Mouse (Mus musculus) kidney, adult 2 months (tissue): ENCODE data around the gene Slc22a4. TPM values are rescaled to one million over a fixed set of nuclear protein-coding genes. Genes with fewer than 3 reads are reported as not detected.
"Not testable (repeated sequence)": the region's sequence is repeated elsewhere in the genome, so short reads cannot be mapped to it uniquely, and the experiment has no call there.

Experiments
- DNase-seq: peaks from one replicate; pipeline ENCODE4 v3.0.0; 2021
- H3K27ac ChIP-seq: fragments of 200-500 bp; 2 replicates; pipeline ENCODE4 v1.5.1; 2012; ENCODE audit warnings: low read depth, low read length, control low read depth, inconsistent platforms; ENCODE audit not compliant: insufficient read depth
- H3K27me3 ChIP-seq: fragments of 200-500 bp; replicated peaks from 2 replicates; pipeline ENCODE4 v1.6.1; 2012; ENCODE audit warnings: mild to moderate bottlenecking, moderate library complexity, low read length, inconsistent platforms; ENCODE audit not compliant: control insufficient read depth, insufficient read depth
- H3K36me3 ChIP-seq: fragments of 200-500 bp; 2 replicates; pipeline ENCODE4 v1.6.1; 2012; ENCODE audit warnings: mild to moderate bottlenecking, moderate library complexity, low read length, inconsistent platforms; ENCODE audit not compliant: control insufficient read depth, insufficient read depth
- H3K4me1 ChIP-seq: fragments of 200-500 bp; 2 replicates; pipeline ENCODE4 v1.6.1; 2011; ENCODE audit warnings: low read length; ENCODE audit not compliant: control insufficient read depth, insufficient read depth
- H3K4me3 ChIP-seq: fragments of 200-500 bp; 2 replicates; pipeline ENCODE4 v1.5.1; 2011; ENCODE audit warnings: mild to moderate bottlenecking, low read depth, low read length, control low read depth; ENCODE audit not compliant: insufficient read depth
- CTCF ChIP-seq: fragments of 200-500 bp; conservative IDR thresholded peaks from 2 replicates; pipeline ENCODE4 v1.5.1; 2011; ENCODE audit warnings: low read depth, mild to moderate bottlenecking, control low read depth, low read length, moderate library complexity, mixed read lengths; ENCODE audit not compliant: insufficient read depth, insufficient read length
- POLR2A ChIP-seq: fragments of 200-500 bp; IDR thresholded peaks from one replicate; pipeline ENCODE4 v1.6.1; 2011; ENCODE audit warnings: low read depth, low read length, control low read depth
- WGBS: fragments of 180-500 bp; shearing (Covaris S2); methylation state at CpG from one replicate; pipeline ENCODE4 v1.1.7; 2018; 5-methylcytosine and 5-hydroxymethylcytosine counted together
- polyA plus RNA-seq: library from polyadenylated mRNA; depleted of rRNA; stranded (reverse); fragments of >200 nt; gene quantifications from 2 replicates; pipeline ENCODE4 v1.2.3, GENCODE M21; 2012

Slc22a4 gene
- polyA plus RNA-seq, 1 experiment, result 46.7 TPM

GRCm38 (mm10) chr11:53988081-53988480 is 39.8 kb downstream of the Slc22a4 start:
- no peaks in the 10 kb centered on the region for H3K4me1 ChIP-seq
- peaks cover 2% of the 10 kb centered on the region for H3K36me3 ChIP-seq

GRCm38 (mm10) chr11:53981396-53981795 is 46.5 kb downstream of the Slc22a4 start:
- Histone ChIP-seq H3K27ac (no peak overlapping the region), H3K27me3 (no peaks in the 10 kb centered on the region), H3K4me3 (no peak overlapping the region), H3K36me3 (no peaks in the 10 kb centered on the region), H3K4me1 (no peaks in the 10 kb centered on the region)
- no peak for DNase-seq
- TF ChIP-seq POLR2A (no peak), CTCF (no peak)
- 91% methylated on average over 4 of the region's 4 CpGs for WGBS

More at GRCm38 (mm10) chr11:53988081-53988480, 39.8 kb downstream of the Slc22a4 start:
- 59% methylated on average over 4 of the region's 4 CpGs for WGBS
- DNase-seq, result no peak
- H3K27me3 ChIP-seq, result no peaks in the 10 kb centered on the region
- no peak overlapping the region for H3K27ac ChIP-seq
- H3K4me3 ChIP-seq, result no peak overlapping the region
- no peak for TF ChIP-seq CTCF
- no peak for TF ChIP-seq POLR2A

GRCm38 (mm10) chr11:53979788-53980621 is 47.9 kb downstream of the Slc22a4 start, which contains the start of gene Slc22a21:
TSS of gene Slc22a21 (minus strand) at chr11:53980332.
- 2% methylated on average over 73 of the region's 73 CpGs for WGBS

GRCm38 (mm10) chr11:53979456-53979787 is 48.5 kb downstream of the Slc22a4 start:
- not testable (repeated sequence) for H3K27ac ChIP-seq, H3K36me3 ChIP-seq, DNase-seq

More at GRCm38 (mm10) chr11:53979788-53980621, 47.9 kb downstream of the Slc22a4 start, which contains the start of gene Slc22a21:
- Histone ChIP-seq H3K27me3 (no peaks in the 10 kb centered on the region), H3K36me3 (no peaks in the 10 kb centered on the region), H3K4me3 (peak within 1 kb of the TSS; percentile 73), H3K4me1 (no peaks in the 10 kb centered on the region), H3K27ac (no peak within 1 kb of the TSS)
- peak; percentile 87 for DNase-seq
- TF ChIP-seq POLR2A (peak; percentile 55), CTCF (no peak)

GRCm38 (mm10) chr11:53977672-53978071 is 50.2 kb downstream of the Slc22a4 start:
- Histone ChIP-seq H3K36me3 (no peaks in the 10 kb centered on the region), H3K4me1 (no peaks in the 10 kb centered on the region), H3K27me3 (no peaks in the 10 kb centered on the region), H3K27ac (no peak overlapping the region), H3K4me3 (no peak overlapping the region)
- no peak for DNase-seq
- WGBS, result 75% methylated on average over 3 of the region's 3 CpGs
- TF ChIP-seq CTCF (no peak), POLR2A (no peak)

More at GRCm38 (mm10) chr11:53979456-53979787, 48.5 kb downstream of the Slc22a4 start:
- H3K4me3 ChIP-seq, result peak overlapping the region; percentile 73
- not testable (repeated sequence) for H3K27me3 ChIP-seq, H3K4me1 ChIP-seq
- 1% methylated on average over 23 of the region's 23 CpGs for WGBS

- no peak overlapping the region for H3K27ac ChIP-seq
- H3K36me3 ChIP-seq, result no peaks in the 10 kb centered on the region
- no peaks in the 10 kb centered on the region for H3K4me1 ChIP-seq
- H3K27me3 ChIP-seq, result no peaks in the 10 kb centered on the region
- no peak overlapping the region for H3K4me3 ChIP-seq
- no peak for TF ChIP-seq POLR2A
- no peak for TF ChIP-seq CTCF
- no peak for DNase-seq
These were observed 52.3 kb downstream of the Slc22a4 start for GRCm38 (mm10) chr11:53975559-53975958.

- no peak overlapping the region for H3K27ac ChIP-seq
- DNase-seq, result peak; percentile 55
- no peaks in the 10 kb centered on the region for H3K36me3 ChIP-seq
- 32% methylated on average over 3 of the region's 3 CpGs for WGBS
- no peak overlapping the region for H3K4me3 ChIP-seq
- TF ChIP-seq POLR2A (no peak), CTCF (peak; percentile 65)
- no peaks in the 10 kb centered on the region for H3K4me1 ChIP-seq
- no peaks in the 10 kb centered on the region for H3K27me3 ChIP-seq
These were observed 68.9 kb downstream of the Slc22a4 start for GRCm38 (mm10) chr11:53958984-53959383.
